Mouse (Mus musculus) testis, adult 2 months (tissue): ENCODE data around the gene Bcl9l.

Source experiments
- CTCF ChIP-seq: fragments of 200-500 bp; IDR thresholded peaks from 2 replicates; pipeline ENCODE4 v1.5.1; 2012; ENCODE audit warnings: low read depth, mild to moderate bottlenecking, inconsistent platforms, low read length, moderate library complexity; ENCODE audit not compliant: control insufficient read depth, insufficient read depth, insufficient replicate concordance
- POLR2A ChIP-seq: fragments of 200-500 bp; IDR thresholded peaks from 2 replicates; pipeline ENCODE4 v1.6.1; 2012; ENCODE audit warnings: low read depth, mild to moderate bottlenecking, inconsistent platforms, low read length, moderate library complexity; ENCODE audit not compliant: control insufficient read depth

DNA sequence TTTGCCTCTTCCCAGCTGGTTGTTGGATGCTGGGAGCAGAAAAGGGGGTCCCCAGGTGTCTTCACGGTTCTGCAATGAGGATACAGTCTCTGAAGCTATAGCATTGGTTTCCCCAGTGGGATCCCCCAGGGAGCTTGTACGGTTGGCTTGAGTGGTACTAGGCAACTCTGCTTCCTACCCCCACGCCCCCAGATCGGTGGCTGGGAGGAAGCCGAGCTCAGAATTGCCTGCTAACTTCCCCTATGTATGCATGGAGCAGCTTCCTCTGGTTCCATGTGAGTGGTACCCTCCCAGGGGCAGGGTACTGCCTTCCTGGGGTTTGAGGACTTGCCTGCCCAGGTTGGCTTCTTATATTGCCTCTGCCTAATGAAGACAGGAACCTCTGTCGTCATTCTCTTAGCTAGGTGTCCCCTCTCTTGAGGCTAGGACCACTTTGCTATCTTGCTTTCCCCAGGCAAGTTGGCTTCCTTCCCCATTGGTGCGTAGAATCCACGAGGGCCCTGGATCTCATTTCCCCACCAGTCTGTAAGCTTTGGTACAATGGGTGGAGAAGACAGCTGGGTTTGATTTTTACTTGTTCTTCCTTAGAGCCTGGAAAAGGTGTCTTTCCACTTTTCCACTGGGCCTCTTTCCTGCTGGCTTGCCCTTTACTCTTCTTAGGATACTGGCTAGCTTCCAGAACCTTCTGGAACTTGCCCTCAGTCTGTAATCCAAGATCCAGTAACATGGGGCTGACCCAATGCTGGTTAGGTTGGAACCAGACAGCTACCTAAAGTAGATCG, 29.5 kb downstream of the Bcl9l start:
- TF ChIP-seq CTCF (no peak), POLR2A (no peak)
